Mouse (Mus musculus) 416B (cell line): ENCODE results near the gene Phf21b.
"Not testable (repeated sequence)": the region's sequence is repeated elsewhere in the genome, so short reads cannot be mapped to it uniquely, and the experiment has no call there.

ENCODE experiments used
- DNase-seq: peaks from one replicate; pipeline ENCODE4 v3.0.0; 2011; ENCODE audit warnings: low read depth

The Phf21b gene

DNA sequence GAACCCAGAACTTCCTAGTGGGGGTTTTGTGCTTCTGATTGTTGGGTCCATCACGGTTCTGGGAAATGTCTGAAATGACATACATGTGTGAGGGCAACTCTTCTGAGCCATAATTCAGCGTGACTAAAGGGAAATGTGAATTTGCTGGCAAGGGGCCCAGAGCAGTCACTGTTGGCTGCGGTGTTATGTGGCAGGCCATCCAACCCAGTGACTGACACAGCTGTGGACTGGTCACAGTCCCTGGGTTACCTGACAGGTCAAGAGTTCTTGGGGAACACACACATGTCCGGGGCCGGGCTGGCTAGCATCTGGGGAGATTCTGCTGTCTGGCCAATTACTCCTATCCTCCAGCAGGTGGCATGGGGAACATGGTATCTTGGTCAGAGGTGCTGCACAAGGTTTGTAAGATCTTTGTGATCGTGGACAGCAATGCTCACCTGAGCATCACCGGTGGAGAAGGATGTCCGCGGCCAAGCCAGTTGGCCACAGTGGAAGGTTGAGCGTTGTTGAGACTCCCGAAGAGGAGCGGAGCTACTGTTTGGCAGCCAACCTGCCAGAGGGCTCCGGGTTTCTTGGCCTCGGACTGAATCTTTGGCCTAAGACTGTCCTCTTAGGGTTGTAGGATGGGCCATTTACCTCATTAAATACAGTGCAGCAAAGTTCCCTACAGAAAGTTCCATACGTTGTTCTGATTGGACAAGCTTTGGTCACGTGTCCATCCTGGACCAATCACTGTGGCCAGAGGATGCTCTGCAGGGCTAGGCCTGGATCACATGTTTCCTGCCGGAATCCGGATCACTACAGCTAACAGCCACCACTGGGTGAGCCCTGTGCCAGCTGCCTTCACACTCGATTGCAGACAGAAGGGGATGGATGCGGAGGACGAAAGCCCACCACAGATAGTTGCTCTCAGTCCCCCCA, 83.4 kb downstream of the Phf21b start:
- peak; percentile 67 for DNase-seq

DNA sequence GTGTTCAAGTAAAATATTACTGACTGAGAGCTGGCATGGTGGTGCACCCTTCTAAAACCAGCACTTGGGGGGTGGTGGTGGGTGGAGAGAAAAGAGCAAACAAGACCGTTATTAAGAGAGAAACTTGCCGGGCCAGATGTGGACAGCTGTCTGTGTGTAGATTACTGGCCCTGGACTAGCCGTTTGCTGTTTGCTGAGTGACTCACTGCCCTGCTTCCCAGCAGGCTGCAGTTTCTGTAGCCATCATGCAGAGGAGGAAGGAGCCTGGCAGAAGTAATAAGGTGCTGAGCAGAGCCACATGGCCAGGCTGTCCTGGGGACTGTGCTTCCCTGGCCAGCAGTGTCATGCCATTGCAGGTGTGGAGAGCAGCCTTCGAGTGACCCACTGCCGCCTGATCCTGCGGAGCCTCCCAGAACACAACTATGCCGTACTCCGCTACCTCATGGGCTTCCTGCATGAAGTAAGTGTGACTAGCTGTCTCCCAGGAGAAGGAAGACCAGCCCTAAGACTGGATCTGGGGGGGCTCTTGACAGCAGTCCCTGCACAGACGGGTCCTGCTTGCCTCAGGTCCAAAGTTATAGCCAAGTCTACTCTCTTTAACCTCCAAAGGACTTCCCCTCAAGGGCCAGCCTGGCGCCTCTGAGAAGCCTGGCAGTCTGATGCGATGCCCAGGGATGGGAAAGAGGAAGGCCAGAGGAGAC, 86.1 kb downstream of the Phf21b start:
- DNase-seq: peak; percentile 79

DNA sequence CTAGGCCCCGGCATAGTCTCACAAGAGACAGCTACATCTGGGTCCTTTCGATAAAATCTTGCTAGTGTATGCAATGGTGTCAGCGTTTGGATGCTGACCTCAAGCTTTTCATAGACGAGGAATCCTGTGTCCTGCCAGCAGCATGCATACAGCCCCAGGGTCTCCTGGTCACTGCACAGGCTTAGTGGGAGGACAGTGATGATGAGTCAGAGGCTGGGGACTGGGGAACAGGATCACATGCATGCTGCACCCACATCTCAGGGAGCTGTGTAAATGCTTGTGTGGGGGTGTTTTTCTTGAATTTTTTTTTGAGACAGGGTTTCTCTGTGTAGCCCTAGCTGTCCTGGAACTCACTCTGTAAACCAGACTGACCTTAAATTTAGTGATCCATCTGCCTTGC, 87.3 kb downstream of the Phf21b start:
- not testable (repeated sequence) for DNase-seq

DNA sequence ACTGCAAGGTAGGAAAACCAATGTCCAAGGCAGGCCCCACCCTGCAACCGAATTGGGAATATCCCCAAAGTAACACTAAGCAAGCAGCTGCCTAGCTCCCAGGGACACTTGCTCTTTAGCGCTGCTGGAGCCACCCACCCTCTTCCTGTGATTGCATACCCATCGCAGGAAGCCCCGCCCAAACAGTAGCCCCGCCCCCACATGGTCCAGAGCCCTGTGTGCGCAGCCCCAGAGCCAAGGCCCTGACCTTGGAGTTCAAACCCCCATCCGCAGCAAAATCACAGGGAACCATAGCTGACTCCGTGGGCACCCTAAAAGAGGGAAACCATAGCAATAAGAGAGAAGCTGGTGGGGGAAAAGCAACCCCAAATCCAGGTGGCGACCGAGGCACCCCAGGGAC, 89.2 kb downstream of the Phf21b start:
- peak; percentile 44 for DNase-seq

DNA sequence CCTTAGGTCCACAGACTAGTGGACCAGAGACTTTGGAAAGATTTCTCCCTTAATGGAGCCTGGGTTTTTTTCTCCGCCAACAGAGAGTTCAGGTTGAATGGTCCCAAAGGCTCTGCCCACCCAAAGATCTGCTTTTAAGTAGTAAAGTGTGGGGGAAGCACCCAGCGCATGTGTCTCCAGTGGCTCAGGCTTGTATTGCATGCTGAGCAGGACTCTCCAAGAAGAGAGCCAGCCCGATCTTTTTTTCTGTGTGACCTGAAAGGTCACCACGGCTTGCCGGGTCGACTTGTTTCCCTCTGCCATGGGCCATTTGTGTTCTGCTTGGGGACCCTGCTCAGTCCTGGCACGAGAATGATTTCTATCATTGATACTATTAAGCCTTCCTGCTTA, 92.4 kb downstream of the Phf21b start:
- DNase-seq: no peak

DNA sequence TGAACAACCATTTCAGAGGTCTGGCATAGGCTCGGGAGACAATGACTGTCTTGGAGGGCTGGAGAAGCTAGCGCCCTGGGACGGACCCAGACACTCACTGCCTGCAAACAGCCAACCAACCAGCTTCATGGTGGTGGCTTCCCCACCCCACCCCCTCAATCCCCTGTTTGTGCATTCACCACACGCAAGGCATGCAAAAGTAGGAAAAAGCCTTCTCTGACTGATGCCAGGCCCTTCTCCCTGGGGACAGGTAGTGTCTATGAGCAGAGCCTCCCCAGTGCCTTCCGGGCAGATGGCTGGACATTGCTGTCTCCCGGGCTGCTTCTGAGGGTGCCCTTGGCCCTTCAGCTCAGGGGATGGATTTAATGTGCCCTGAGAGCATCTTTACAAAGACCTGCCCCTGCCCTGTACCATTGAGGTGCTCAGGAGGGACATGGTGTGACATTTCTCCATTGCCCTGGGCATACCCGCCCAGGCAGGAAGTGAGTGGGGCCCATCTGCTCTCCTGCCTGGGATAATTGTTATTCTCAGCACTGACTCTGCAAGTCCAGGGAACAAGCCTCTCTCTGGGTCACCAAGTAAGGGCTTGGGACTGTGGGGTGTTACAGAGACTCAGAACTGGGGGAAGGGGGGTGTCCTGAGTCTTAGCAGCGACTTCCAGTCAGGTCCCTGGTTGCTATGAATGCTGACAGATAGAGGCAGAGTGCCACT, 93.0 kb downstream of the Phf21b start:
- no peak for DNase-seq

DNA sequence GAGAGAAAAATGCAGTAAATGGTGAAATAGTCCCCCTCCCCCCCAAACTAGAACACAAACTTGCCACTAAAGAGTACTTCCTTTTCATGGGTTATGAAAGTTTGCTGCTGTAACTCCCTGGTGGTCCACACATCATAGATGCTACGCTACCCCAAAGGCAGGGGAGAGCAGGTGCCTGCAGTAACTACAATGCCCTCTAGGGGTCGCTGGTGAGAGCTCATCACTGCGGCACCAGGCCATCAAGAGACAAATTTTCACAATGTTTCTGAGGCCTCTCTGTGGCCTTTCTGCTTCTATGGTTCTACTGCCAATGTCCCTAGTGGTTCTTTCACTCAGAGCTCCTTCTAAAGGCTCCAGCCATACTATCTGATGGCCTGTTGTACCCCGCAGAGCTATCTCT, 97.4 kb downstream of the Phf21b start:
- peak; percentile 41 for DNase-seq

DNA sequence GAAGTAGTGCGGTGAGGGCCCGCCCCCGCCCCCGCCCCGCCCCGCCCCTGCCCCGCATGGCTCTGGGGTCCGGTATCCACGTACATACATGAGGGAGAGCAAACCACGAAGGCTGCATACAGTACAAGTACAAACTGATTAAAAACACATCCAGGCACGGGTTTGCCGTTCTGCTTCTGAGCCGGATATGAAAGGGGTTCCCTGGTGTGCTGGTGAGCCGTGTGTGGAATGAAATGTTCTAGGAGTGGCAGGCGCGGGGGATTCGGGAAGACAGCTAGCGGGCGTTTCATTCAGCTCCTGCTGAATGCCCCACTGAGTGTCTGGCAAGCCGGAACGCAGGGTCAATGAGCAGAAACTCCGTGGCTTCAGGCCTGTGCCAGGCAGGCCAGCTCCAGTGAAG, 99.4 kb downstream of the Phf21b start:
- DNase-seq: no peak

DNA sequence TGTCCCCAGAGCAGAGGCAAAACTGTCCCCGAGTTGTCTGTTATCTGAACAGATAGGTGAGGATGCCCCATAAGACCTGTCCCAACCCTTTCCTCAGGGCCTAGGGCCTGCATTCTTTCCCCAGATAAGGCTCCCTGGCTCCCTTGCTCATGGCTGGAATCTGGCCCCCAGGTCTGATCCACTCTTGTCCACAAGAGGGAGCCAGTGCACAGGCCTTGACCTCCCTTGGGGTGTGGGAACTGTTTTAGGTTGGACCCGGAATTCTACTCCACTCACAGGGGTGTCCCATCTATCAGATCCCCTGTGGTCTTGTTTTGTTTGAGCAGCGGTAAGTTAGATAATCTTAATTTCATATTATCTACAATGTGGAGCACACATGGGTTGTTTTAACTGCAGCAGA, 100.9 kb downstream of the Phf21b start:
- peak; percentile 63 for DNase-seq

DNA sequence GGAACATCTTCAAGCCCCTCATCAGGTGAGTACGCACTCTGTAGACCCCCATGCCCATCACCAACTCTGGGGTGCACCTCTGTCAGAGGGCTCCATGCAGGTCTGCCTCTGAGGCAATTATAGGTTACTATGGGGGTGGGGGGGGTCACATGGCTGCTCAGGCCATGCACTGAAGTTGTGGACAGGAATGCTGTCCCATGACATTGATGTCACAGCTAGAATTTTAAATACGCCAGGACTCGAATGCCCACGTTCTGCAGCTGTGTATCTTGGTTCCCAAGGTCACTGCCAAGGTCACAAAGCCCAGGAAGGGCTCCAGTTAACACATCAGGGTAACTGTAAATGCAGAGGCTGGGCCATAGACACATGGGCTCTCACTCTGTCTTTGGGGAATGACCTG, 110.0 kb downstream of the Phf21b start:
- DNase-seq: no peak

DNA sequence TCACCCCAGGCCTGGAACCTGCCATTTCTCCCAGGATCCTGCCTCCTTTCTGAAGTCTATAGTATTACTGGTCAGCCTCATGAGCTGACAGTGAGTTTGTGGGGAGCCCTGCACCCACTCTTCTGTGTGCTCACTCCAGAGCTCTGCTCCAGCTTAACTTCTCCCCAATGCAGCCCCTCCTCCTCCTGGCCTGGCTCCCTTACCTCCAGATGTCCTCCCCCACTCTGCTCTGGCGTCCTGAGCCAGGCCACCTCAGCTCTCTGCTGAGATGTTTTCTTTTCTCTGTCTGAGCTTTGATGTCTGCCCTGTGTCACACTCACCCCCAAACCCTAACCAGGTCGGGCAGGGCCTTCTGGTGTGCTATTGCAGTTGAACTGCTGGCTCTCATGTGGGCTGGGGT, 111.5 kb downstream of the Phf21b start:
- no peak for DNase-seq

DNA sequence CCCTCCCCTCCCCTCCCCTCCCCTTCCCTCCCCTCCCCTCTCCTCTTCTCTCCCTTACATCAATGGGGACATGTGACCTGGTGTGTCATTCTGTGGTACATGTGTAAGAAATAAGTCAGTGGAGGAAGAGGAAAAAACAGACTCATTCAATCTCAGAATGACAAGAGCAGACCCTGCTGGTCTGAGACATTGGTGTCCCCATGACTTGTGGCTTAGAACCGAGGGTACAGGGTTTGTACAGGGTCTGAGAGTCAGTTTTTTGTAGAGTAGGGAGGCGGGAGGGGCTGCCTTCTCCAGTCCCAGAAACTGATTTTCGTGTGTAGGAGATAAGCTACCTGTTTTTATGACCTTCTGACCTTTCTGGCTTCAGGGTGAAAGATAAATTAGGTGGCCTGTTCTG, 112.5 kb downstream of the Phf21b start:
- peak; percentile 47 for DNase-seq

DNA sequence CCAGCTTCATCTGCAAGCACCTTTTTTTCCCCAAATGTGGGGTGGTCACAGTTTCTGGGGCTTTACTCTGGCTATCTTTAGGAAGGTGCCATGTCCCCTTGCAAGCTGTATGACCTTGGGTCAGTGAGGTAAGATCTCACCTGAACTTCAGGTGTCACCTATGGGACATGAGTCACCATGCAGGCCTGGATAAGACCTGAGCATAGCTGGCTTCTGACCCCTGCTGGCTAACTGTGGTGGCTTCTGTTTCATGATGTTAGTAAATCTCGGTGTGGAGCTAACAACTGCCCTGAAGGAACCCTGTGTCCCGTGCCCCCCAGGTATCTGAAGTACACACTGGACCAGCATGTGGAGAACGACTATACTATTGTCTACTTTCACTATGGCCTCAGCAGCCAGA, 114.3 kb downstream of the Phf21b start:
- no peak for DNase-seq

DNA sequence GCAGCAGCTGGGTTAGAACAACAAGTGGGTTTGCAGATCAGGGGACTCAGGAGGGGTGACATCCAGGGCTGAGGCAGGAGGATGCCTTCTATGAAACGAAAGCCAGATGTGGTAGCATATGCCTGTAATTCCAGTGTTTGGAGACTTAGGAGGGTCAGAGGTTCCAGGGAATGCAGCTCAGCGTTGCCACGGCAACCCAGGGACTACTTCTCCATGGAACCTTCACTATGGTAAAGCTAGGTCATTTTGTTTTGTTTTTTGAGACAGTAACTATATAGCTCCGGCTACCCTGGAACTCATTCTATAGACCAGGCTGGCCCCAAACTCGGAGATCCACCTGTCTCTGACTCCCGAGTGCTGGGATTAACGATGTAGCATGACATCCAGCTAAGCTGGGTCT, 117.6 kb downstream of the Phf21b start:
- DNase-seq: no peak

DNA sequence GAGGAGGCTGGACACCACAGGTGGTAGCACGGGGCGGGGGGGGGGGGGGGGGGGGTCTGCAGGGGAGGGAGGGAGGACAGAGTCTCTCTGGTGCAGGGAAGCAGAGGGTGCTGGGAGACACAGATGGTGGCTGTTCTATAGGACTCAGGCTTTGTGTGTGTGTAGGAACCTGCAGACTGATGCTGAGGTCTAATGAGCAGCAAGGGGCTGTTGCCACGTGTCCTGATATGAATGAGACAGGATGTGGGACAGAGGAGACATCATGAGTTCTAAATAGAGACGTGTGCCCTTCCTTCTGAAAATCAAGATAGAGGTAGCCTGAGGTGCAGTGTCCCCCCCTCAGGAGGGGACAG, 118.9 kb downstream of the Phf21b start:
- DNase-seq: no peak

DNA sequence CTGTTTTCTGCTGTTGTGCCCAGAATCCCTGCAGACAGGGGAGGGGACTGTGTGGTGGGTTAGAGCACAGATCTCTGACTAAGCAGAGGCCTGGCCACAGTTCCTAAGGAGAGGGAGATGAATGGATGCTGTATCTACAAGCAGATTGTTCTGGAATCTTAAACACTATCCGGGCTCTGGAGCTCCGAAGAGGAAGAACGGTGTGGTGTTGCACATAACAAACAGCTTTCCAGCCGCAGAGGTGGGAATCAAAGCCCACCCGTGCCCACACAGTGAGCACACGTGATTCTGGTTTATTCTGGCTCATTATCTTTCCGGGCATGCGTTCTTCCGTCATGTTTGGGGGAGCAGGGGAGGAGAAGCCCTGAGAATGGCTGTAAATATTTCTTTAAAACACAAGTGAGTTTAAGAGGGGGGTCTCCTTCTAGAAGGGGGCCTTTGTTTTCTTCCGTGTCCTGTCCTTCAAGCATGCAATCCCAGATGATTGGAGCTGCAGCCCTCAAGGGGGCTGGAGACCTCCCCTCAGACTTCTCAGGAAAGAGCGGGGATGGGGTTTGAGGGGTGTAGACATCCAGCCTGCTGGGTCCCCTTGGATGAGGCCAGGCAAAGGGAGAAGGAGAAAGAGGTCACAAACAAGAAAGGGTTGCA, 119.4 kb downstream of the Phf21b start:
- no peak for DNase-seq
